Mouse (Mus musculus) ES-E14 (cell line): ENCODE data around the gene Gipc2. TPM values are rescaled to one million over a fixed set of nuclear protein-coding genes. Genes with fewer than 3 reads are reported as not detected.

Experiments used
- DNase-seq: peaks from one replicate; pipeline ENCODE4 v3.0.0-alpha.2; 2013; ENCODE audit warnings: low read depth, low spot score
- H3K27ac ChIP-seq: 2 replicates; pipeline ENCODE4 v1.5.1; 2012; ENCODE audit warnings: low read depth, mild to moderate bottlenecking, low read length, moderate library complexity, mixed read lengths; ENCODE audit not compliant: poor library complexity, insufficient read depth, severe bottlenecking
- H3K36me3 ChIP-seq: 2 replicates; pipeline ENCODE4 v1.6.1; 2012; ENCODE audit warnings: mild to moderate bottlenecking, low read length, moderate library complexity, mixed read lengths; ENCODE audit not compliant: control insufficient read depth, poor library complexity, insufficient read depth, severe bottlenecking
- H3K4me1 ChIP-seq, 2 experiments: fragments of 150-350 bp in 1 of 2; sonication (generic) in 1 of 2; 2 replicates each; pipeline ENCODE4 v1.6.1; 2012; ENCODE audit warnings: low read length in 2 of 2, mild to moderate bottlenecking in 1 of 2, mixed read lengths in 1 of 2; ENCODE audit not compliant: control insufficient read depth in 2 of 2, insufficient read depth in 2 of 2, poor library complexity in 1 of 2
- H3K4me3 ChIP-seq, 2 experiments: fragments of 150-350 bp in 1 of 2; sonication (generic) in 1 of 2; 2 replicates each; pipeline ENCODE4 v1.5.1; 2012; ENCODE audit warnings: low read length in 2 of 2, low read depth in 1 of 2, mild to moderate bottlenecking in 1 of 2, mixed read lengths in 1 of 2; ENCODE audit not compliant: insufficient read depth in 1 of 2, poor library complexity in 1 of 2, severe bottlenecking in 1 of 2
- H3K9ac ChIP-seq: 2 replicates; pipeline ENCODE4 v1.6.1; 2012; ENCODE audit warnings: low read depth, mild to moderate bottlenecking, low read length, mixed read lengths; ENCODE audit not compliant: poor library complexity, insufficient read depth, severe bottlenecking
- H3K9me3 ChIP-seq: fragments of 150-350 bp; sonication (generic); 2 replicates; pipeline ENCODE4 v1.6.1; 2012; ENCODE audit warnings: low read depth, mild to moderate bottlenecking, low read length; ENCODE audit not compliant: control insufficient read depth, insufficient read depth
- CHD2 ChIP-seq: IDR thresholded peaks from 2 replicates; pipeline ENCODE4 v1.6.1; 2014; ENCODE audit warnings: mild to moderate bottlenecking, low read depth, low read length, inconsistent platforms
- HCFC1 ChIP-seq: IDR thresholded peaks from 2 replicates; pipeline ENCODE4 v1.6.1; 2012; ENCODE audit warnings: low read length, inconsistent platforms, borderline replicate concordance; ENCODE audit not compliant: insufficient read depth
- MAFK ChIP-seq: IDR thresholded peaks from 2 replicates; pipeline ENCODE4 v1.6.1; 2014; ENCODE audit warnings: mild to moderate bottlenecking, low read depth, low read length, inconsistent platforms; ENCODE audit not compliant: insufficient read depth
- ZC3H11A ChIP-seq: IDR thresholded peaks from 2 replicates; pipeline ENCODE4 v1.6.1; 2012; ENCODE audit warnings: low read depth, mild to moderate bottlenecking, inconsistent platforms, low read length, borderline replicate concordance
- ZNF384 ChIP-seq: IDR thresholded peaks from 2 replicates; pipeline ENCODE4 v1.6.1; 2012; ENCODE audit warnings: low read depth, low read length, inconsistent platforms
- in situ Hi-C, 2 experiments: fragments of 600-800 bp; cut with MboI; formaldehyde crosslinking; loops; one replicate each; pipeline ENCODE4 v1.15.1; 2025; ENCODE audit warnings: low sequenced_read_pairs in 2 of 2, inconsistent platforms in 1 of 2; ENCODE audit not compliant: unreplicated experiment in 2 of 2
- total RNA-seq: library from RNA; depleted of rRNA; stranded (reverse); fragments of 300-350 nt; gene quantifications from 2 replicates; pipeline ENCODE4 v1.2.3, GENCODE M21; 2012

The Gipc2 gene
- total RNA-seq, 1 experiment = 0.76 TPM

DNA sequence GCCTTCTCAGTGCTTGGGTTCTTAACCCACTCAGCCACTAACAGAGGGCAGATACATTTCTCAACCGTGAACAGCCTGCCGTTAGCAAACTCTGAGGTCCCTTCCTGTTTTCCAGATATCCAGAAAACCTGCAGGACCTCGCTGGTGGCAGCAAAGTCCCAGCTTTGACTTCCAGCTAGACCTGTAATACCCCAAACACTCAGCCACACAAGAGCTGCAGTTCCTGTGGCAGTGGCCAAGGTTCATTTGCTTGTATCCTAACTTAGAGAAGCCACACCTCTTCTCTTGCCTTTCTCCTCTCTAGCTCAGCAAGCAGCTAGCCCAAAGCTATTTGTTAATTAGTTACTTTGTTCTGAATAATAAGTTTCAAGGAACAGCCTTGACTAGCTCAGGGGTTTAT, 16.2 kb downstream of the Gipc2 start:
- no peak overlapping the region for H3K27ac ChIP-seq
- H3K9ac ChIP-seq = no peak overlapping the region
- no peak overlapping the region for H3K4me3 ChIP-seq
- no peak for DNase-seq
- in situ Hi-C loops = no loop called here
- no peaks in the 10 kb centered on the region for H3K9me3 ChIP-seq
- no peak for TF ChIP-seq ZNF384
- no peak for TF ChIP-seq MAFK
- no peak for TF ChIP-seq CHD2
- no peak for TF ChIP-seq HCFC1
- no peak for TF ChIP-seq ZC3H11A
- no peaks in the 10 kb centered on the region for H3K4me1 ChIP-seq
- H3K36me3 ChIP-seq = no peaks in the 10 kb centered on the region

DNA sequence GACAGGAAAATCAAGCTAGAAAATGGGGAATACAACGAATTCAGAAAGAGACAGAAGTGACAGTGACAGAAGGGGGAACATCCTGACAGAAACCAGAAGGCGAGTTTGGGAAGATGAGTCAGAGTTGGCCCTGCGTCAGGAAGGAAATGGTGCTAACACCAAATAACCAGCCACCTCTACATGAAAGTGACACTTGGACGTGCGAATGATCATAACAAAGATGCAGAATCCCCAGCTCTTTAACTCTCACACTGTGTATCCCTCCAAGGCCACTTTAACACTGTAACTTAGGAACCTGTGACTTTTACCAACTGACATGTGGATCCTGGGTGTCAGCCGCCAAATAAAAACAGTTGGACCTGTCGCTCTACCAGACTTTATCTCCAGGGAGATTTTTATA, 16.6 kb downstream of the Gipc2 start:
- Histone ChIP-seq H3K4me1 (no peaks in the 10 kb centered on the region), H3K9ac (no peak overlapping the region), H3K27ac (no peak overlapping the region), H3K9me3 (no peaks in the 10 kb centered on the region), H3K36me3 (no peaks in the 10 kb centered on the region), H3K4me3 (no peak overlapping the region)
- TF ChIP-seq HCFC1 = no peak
- no peak for TF ChIP-seq MAFK
- TF ChIP-seq ZC3H11A = no peak
- TF ChIP-seq ZNF384 = no peak
- no peak for TF ChIP-seq CHD2
- no peak for DNase-seq
- in situ Hi-C loops = no loop called here

DNA sequence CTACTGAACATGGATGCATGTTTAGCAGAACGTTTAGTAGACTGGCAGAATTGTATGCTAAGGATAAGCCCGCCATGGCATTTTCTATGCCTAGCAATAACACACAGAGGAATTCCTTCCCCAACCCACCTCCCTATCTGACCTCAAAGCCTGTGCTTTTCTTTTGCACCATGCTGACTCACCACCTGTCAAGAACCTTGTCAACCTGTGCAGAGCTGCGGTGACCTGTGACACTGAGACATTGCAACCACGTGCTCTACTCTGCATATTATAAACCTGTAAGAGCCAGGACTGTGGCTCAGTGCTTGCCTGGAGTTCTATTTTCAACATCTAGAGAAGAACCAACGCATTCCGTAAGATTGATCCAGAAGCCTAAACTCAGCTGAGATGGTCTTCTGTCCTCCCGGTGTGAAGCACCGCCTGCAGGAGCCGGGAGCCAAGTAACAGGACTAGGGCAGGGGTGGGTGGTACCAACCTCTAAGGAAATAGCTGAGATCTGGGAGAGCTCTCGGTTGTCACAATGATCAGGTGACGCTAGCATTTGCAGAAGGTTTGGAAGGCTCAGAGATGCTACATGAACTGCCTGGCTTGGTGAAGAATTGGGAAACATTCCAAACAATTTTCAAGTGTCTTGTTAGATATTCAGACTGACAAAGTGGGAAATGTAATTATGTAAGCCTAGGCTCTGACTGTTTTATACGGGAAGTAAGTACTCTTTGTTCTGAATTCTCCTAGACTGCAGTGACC, 18.8 kb downstream of the Gipc2 start:
- no peaks in the 10 kb centered on the region for H3K36me3 ChIP-seq
- no peaks in the 10 kb centered on the region for H3K9me3 ChIP-seq
- DNase-seq = no peak
- no peak overlapping the region for H3K9ac ChIP-seq
- in situ Hi-C loops = no loop called here
- no peaks in the 10 kb centered on the region for H3K4me1 ChIP-seq
- H3K4me3 ChIP-seq = no peak overlapping the region
- TF ChIP-seq HCFC1 (no peak), ZC3H11A (no peak), MAFK (no peak)
- H3K27ac ChIP-seq = no peak overlapping the region

DNA sequence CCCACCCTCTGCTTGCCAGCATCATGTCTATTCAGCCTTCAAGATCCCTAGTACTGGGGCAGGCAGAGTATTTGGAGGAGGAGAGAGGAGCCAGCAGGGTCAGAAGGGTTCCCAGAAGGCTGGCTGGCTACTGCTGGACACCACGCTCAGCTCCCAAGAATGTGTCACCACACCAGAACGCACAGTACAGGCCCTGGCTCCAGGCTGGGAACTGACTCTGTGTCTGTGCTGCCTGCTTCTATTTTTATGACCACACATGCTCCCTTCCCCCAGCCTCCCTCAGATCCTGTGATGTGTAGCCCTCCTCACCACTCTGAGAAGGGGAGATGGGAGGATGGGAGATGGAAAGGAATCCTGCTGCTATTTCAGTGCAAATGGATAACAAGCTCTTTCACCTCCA, 20.8 kb downstream of the Gipc2 start:
- Histone ChIP-seq H3K4me3 (no peak overlapping the region), H3K4me1 (no peaks in the 10 kb centered on the region), H3K9ac (no peak overlapping the region), H3K9me3 (no peaks in the 10 kb centered on the region), H3K27ac (no peak overlapping the region), H3K36me3 (no peaks in the 10 kb centered on the region)
- no peak for DNase-seq
- in situ Hi-C loops = no loop called here
- TF ChIP-seq CHD2 = no peak
- TF ChIP-seq MAFK = no peak
- no peak for TF ChIP-seq HCFC1
- TF ChIP-seq ZC3H11A = no peak
- TF ChIP-seq ZNF384 = no peak

DNA sequence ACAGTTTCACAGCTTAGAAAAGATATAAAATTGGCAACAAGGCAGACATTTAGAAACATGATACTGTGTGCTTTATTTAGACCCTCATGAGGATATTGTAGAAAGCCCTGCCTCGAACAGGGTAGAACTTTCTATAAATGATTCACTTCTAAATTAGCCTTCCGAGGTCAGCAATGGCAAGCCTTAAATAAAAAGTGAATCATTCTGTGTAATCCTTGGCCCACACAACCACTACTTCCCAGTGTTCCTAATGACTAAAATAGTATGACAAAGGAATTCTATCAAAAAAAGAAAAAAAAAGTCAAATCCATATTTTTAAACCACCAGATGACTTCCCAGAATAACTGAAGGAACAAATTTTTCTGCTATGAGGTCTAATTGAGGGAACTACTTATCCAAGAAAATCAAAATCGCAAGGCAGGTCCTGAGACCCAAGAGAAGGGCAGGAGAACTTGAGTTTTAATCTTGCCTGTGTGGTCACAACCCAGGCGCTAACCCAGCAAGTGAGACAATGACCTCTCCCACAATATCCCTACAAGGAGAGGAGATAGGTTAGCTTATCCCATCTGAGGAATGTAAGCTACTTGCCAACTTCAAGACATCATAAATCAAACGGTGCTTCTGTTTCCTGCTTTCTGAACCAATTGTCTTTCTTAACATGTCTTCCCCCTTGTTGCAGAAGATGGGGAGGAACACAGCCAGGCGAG, 22.9 kb downstream of the Gipc2 start:
- in situ Hi-C loops = no loop called here
- no peaks in the 10 kb centered on the region for H3K36me3 ChIP-seq
- no peak for DNase-seq
- no peaks in the 10 kb centered on the region for H3K9me3 ChIP-seq
- H3K4me3 ChIP-seq = no peak overlapping the region
- no peak overlapping the region for H3K9ac ChIP-seq
- TF ChIP-seq ZNF384 (no peak), ZC3H11A (no peak), CHD2 (no peak), MAFK (no peak), HCFC1 (no peak)
- H3K4me1 ChIP-seq = no peaks in the 10 kb centered on the region
- no peak overlapping the region for H3K27ac ChIP-seq
